Mouse (Mus musculus): ENCODE measurements around the gene Vat1l. TPM values are rescaled to one million over a fixed set of nuclear protein-coding genes. Genes with fewer than 3 reads are reported as not detected.

Vat1l gene
- total RNA-seq, 2 experiments from 2014 or later, result 9.5 to 17.3 TPM

GRCm38 (mm10) chr8:114387494-114387893, 182.1 kb downstream of the Vat1l start:
- no peak for DNase-seq (ENCODE audit: low spot score in 2 of 2)

GRCm38 (mm10) chr8:114390465-114391254, 185.2 kb downstream of the Vat1l start:
- peak in 1 of 2 experiments; percentile 7 for DNase-seq (ENCODE audit: low spot score in 2 of 2)

- no peak for DNase-seq (ENCODE audit: low spot score in 2 of 2)
Measured at GRCm38 (mm10) chr8:114398326-114398725, 192.9 kb downstream of the Vat1l start.

- no peak for DNase-seq (ENCODE audit: low spot score in 2 of 2)
Measured at GRCm38 (mm10) chr8:114399273-114399672, 193.9 kb downstream of the Vat1l start.

- DNase-seq (ENCODE audit: low spot score in 2 of 2), result no peak
Measured at GRCm38 (mm10) chr8:114401679-114402078, 196.3 kb downstream of the Vat1l start.

- DNase-seq (ENCODE audit: low spot score in 2 of 2), result no peak
Measured at GRCm38 (mm10) chr8:114411421-114411820, 206.0 kb downstream of the Vat1l start.

GRCm38 (mm10) chr8:114417786-114418185, 212.4 kb downstream of the Vat1l start, which contains the start of gene Clec3a:
Clec3a (plus strand) TSS chr8:114418086.
- no peak for DNase-seq (ENCODE audit: low spot score in 2 of 2)

- DNase-seq (ENCODE audit: low spot score in 2 of 2), result no peak
Measured at GRCm38 (mm10) chr8:114418486-114418885, 213.1 kb downstream of the Vat1l start.

- DNase-seq (ENCODE audit: low spot score in 2 of 2), result no peak
Measured at GRCm38 (mm10) chr8:114418904-114419303, 213.5 kb downstream of the Vat1l start.

GRCm38 (mm10) chr8:114421544-114421943, 216.1 kb downstream of the Vat1l start:
- DNase-seq (ENCODE audit: low spot score in 2 of 2), result peak; percentile 43 to 45

Other genes starting within 250 kb of the Vat1l start
- gene Nudt7, start 72.1 kb upstream of the Vat1l start, total RNA-seq (2021), result 1 to 10 TPM; 4.7 to 5.3 TPM
- not detected for gene Clec3a, start 212.5 kb downstream of the Vat1l start, total RNA-seq (2021)
- gene Wwox, start 234.0 kb downstream of the Vat1l start, total RNA-seq (2021), result 10 to 100 TPM; 14.9 to 15.3 TPM